Mouse (Mus musculus) hindbrain, embryonic 10.5 days (tissue): Measurements from ENCODE around the gene Sf3a3. TPM values are rescaled to one million over a fixed set of nuclear protein-coding genes. Genes with fewer than 3 reads are reported as not detected.
A peak's percentile ranks its signal among the peaks of the same experiment; 100 is the strongest.

Source experiments
- DNase-seq: peaks from one replicate; pipeline ENCODE4 v3.0.0-alpha.2; 2017; ENCODE audit warnings: low spot score
- H3K27ac ChIP-seq: fragments of 300-500 bp; sonication (generic); 2 replicates; pipeline ENCODE4 v1.5.1; 2016; ENCODE audit warnings: mild to moderate bottlenecking, moderate library complexity
- H3K27me3 ChIP-seq: fragments of 300-500 bp; sonication (generic); 2 replicates; pipeline ENCODE4 v1.6.1; 2016; ENCODE audit warnings: mild to moderate bottlenecking; ENCODE audit not compliant: poor library complexity, insufficient read depth, severe bottlenecking
- H3K36me3 ChIP-seq: fragments of 300-500 bp; sonication (generic); 2 replicates; pipeline ENCODE4 v1.6.1; 2016; ENCODE audit warnings: mild to moderate bottlenecking, moderate library complexity
- H3K4me1 ChIP-seq: fragments of 300-500 bp; sonication (generic); replicated peaks from 2 replicates; pipeline ENCODE4 v1.6.1; 2016; ENCODE audit warnings: mild to moderate bottlenecking
- H3K4me3 ChIP-seq: fragments of 300-500 bp; sonication (generic); 2 replicates; pipeline ENCODE4 v1.5.1; 2016; ENCODE audit warnings: mild to moderate bottlenecking, moderate library complexity
- H3K9me3 ChIP-seq: fragments of 300-500 bp; sonication (generic); 2 replicates; pipeline ENCODE4 v1.6.1; 2016; ENCODE audit warnings: mild to moderate bottlenecking, moderate library complexity
- WGBS: fragments of 180-500 bp; shearing (Covaris S2); methylation state at CpG from one replicate; pipeline ENCODE4 v1.1.7; 2016; 5-methylcytosine and 5-hydroxymethylcytosine counted together
- polyA plus RNA-seq: library from polyadenylated mRNA; unstranded; fragments of >200 nt; fragmentation: Nextera tagmentation; extraction: Ambion mirVana; gene quantifications from 2 replicates; pipeline ENCODE4 v1.2.1, GENCODE M21; 2016

The Sf3a3 gene
- 221 and 243 TPM in 2 replicates for polyA plus RNA-seq

GRCm38 (mm10) chr4:124714545-124715481 lies at the start of gene Sf3a3:
Gene Sf3a3 (plus strand): TSS chr4:124714776.
- Histone ChIP-seq H3K27ac (peak within 1 kb of the TSS; percentile 90), H3K36me3 (peaks cover 42% of the 10 kb centered on the region), H3K27me3 (peaks cover 2% of the 10 kb centered on the region), H3K4me1 (peaks cover 31% of the 10 kb centered on the region), H3K9me3 (no peaks in the 10 kb centered on the region), H3K4me3 (peak within 1 kb of the TSS; percentile 94)
- peak; percentile 96 for DNase-seq
- WGBS: under 1% methylated on average over 57 of the region's 57 CpGs

DNA sequence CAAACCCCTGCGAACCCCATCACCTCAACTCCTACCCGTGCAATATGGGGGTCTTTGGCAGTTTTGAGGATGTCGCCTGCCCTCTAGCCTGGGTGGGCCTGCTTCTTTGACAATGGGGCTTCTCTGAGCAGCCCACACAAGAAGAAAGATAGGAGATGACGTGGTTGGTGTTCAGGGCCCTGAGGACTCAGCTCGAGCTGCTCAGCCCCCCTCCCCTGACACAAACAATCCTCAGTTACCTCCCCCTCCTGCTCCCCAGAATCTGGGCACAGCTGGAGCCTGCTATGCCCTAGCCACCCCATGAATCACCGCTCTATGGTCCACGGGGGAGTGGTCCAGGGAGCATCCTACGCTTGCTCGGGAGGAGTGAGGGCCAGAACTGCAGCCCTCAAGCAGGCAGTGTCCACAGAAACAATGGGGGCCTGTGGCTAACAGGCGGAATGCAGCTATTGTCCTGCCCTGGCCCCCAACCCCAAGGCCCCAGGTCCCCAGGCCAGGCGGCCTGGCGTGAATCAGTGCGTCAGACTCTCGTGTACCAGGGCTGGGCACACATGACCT lies 47.0 kb upstream of the Sf3a3 start:
- peaks cover 97% of the 10 kb centered on the region for H3K27me3 ChIP-seq
- peak overlapping the region; percentile 81 for H3K27ac ChIP-seq
- peaks cover 65% of the 10 kb centered on the region for H3K4me1 ChIP-seq
- no peaks in the 10 kb centered on the region for H3K9me3 ChIP-seq
- H3K36me3 ChIP-seq: no peaks in the 10 kb centered on the region
- no peak for DNase-seq
- WGBS: 17% methylated on average over 14 of the region's 14 CpGs
- peak overlapping the region; percentile 29 for H3K4me3 ChIP-seq

DNA sequence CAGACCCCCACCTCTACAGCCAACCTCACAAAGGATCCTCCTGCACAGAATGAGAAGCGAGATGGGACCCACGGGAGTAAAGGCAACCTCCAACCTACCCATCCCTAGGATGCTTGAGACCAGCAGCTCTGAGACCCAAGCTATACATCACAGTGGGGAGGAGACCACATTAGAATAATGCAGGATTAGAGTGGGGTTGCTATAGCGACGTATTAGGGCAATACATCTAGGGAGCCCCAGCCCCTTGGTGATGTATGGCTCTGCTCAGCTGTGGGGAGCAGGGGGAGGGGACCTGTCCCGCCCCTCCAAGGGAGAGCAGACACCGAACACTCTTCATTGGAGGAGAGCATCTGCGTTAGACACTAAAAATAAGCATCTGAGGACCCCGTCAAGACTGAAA lies 46.5 kb upstream of the Sf3a3 start:
- WGBS: 8% methylated on average over 8 of the region's 8 CpGs
- no peaks in the 10 kb centered on the region for H3K9me3 ChIP-seq
- peaks cover 97% of the 10 kb centered on the region for H3K27me3 ChIP-seq
- H3K4me1 ChIP-seq: peaks cover 66% of the 10 kb centered on the region
- DNase-seq: no peak
- H3K27ac ChIP-seq: peak overlapping the region; percentile 81
- peak overlapping the region; percentile 29; the same call in 1 of the 2 replicates for H3K4me3 ChIP-seq
- no peaks in the 10 kb centered on the region for H3K36me3 ChIP-seq

- no peak for DNase-seq
- no peaks in the 10 kb centered on the region for H3K9me3 ChIP-seq
- no peak overlapping the region for H3K27ac ChIP-seq
- no peak overlapping the region for H3K4me3 ChIP-seq
- WGBS: 57% methylated on average over 8 of the region's 8 CpGs
- peaks cover 68% of the 10 kb centered on the region for H3K4me1 ChIP-seq
- H3K27me3 ChIP-seq: peaks cover 90% of the 10 kb centered on the region
- no peaks in the 10 kb centered on the region for H3K36me3 ChIP-seq
Observed at GRCm38 (mm10) chr4:124670232-124670631, 44.3 kb upstream of the Sf3a3 start.

DNA sequence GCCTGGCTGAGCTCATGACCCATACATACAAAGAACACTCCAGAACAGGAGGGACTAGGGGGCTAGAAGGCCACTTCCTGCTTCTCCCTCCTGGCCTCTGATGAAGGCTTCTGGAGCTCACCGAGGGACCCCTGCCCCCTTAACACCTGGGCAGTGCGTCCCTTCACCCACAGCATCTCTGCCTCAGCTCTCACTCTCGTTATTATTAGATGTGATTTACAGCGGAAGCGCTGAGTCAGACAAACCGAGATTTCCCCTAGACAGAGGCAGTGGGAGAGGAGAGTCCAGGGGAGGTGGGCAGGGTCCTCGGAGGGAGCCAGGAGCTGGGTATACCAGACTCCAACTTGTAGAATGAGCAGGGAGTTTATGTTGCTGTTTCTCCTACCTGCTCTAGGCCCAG lies 43.0 kb upstream of the Sf3a3 start:
- H3K27me3 ChIP-seq: peaks cover 76% of the 10 kb centered on the region
- H3K36me3 ChIP-seq: peaks cover 5% of the 10 kb centered on the region
- no peak for DNase-seq
- peak overlapping the region; percentile 43 for H3K4me3 ChIP-seq
- WGBS: 33% methylated on average over 7 of the region's 7 CpGs
- peak overlapping the region; percentile 68 for H3K27ac ChIP-seq
- H3K9me3 ChIP-seq: no peaks in the 10 kb centered on the region
- H3K4me1 ChIP-seq: peaks cover 68% of the 10 kb centered on the region

GRCm38 (mm10) chr4:124672347-124673320 lies 41.9 kb upstream of the Sf3a3 start:
- H3K27me3 ChIP-seq: peaks cover 66% of the 10 kb centered on the region
- peaks cover 15% of the 10 kb centered on the region for H3K36me3 ChIP-seq
- H3K4me3 ChIP-seq: peak overlapping the region; percentile 43
- WGBS: 3% methylated on average over 30 of the region's 31 CpGs
- DNase-seq: peak; percentile 53
- no peaks in the 10 kb centered on the region for H3K9me3 ChIP-seq
- peak overlapping the region; percentile 68 for H3K27ac ChIP-seq
- peaks cover 60% of the 10 kb centered on the region for H3K4me1 ChIP-seq

DNA sequence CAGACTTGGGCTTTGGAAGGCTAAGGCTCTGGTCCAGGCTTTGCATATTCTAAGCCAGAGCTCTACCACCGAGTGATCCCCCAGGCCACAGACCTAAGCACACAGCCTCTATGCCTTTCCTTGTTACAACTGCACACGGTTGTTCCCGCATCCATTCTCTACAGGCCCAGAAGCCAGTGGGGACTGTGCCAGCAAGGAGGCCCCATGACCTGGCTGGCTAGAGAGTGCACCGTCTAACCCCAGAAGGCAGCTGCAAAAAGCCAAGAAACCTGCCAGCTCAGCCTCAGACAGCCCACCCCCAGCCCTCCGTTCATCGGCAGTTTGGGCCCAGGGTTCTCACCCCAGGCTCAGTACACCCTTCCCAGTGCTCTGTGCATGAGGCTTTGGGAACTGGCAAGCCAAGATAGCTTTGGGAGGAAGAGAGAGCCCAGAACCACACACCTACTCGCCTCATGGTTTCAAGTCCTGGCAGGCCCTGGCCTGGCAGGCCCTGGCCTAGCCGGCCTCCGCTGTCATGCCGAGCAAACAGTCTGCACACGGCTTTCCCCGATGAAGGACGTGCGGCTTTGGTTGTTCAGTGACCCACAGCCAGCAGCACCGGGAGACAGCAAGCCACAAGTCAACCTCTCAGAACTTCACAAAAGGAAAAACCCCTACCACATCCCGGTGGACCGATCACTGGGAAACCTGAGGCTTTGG lies 40.1 kb upstream of the Sf3a3 start:
- 45% methylated on average over 17 of the region's 17 CpGs for WGBS
- no peaks in the 10 kb centered on the region for H3K9me3 ChIP-seq
- DNase-seq: no peak
- peak overlapping the region; percentile 73 for H3K27ac ChIP-seq
- no peak overlapping the region for H3K4me3 ChIP-seq
- H3K36me3 ChIP-seq: peaks cover 34% of the 10 kb centered on the region
- H3K27me3 ChIP-seq: peaks cover 47% of the 10 kb centered on the region
- peaks cover 47% of the 10 kb centered on the region for H3K4me1 ChIP-seq

GRCm38 (mm10) chr4:124675037-124675436 lies 39.5 kb upstream of the Sf3a3 start:
- peaks cover 45% of the 10 kb centered on the region for H3K27me3 ChIP-seq
- no peaks in the 10 kb centered on the region for H3K9me3 ChIP-seq
- H3K27ac ChIP-seq: peak overlapping the region; percentile 73; the same call in 1 of the 2 replicates
- DNase-seq: peak; percentile 68
- H3K4me3 ChIP-seq: no peak overlapping the region
- peaks cover 39% of the 10 kb centered on the region for H3K36me3 ChIP-seq
- peaks cover 47% of the 10 kb centered on the region for H3K4me1 ChIP-seq
- WGBS: under 1% methylated on average over 4 of the region's 4 CpGs

- WGBS: 84% methylated on average over 6 of the region's 6 CpGs
Observed at GRCm38 (mm10) chr4:124675958-124676357, 38.6 kb upstream of the Sf3a3 start.

DNA sequence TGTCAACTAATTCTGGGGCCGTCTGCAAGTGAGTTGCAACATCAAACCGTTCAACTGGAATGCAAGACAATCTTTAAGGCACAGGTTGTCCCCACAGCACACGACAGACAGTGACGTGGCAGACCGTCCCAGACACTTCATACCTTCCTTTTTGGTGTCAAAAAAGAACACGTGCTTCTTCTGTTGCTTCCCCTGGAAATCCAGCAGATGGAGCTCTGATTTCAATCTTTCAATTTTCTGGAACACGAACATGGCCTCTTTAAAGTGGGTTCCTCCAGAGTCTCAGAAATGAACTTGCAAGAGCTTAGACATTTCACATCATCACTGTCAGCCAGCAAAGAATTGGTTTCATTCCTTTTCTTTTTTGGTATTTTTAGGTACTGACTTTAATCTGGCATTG lies 32.3 kb upstream of the Sf3a3 start:
- no peaks in the 10 kb centered on the region for H3K4me1 ChIP-seq
- H3K27me3 ChIP-seq: no peaks in the 10 kb centered on the region
- H3K27ac ChIP-seq: no peak overlapping the region
- DNase-seq: no peak
- peaks cover 92% of the 10 kb centered on the region for H3K36me3 ChIP-seq
- H3K4me3 ChIP-seq: no peak overlapping the region
- WGBS: 69% methylated on average over 7 of the region's 7 CpGs
- no peaks in the 10 kb centered on the region for H3K9me3 ChIP-seq

More at GRCm38 (mm10) chr4:124675958-124676357, 38.6 kb upstream of the Sf3a3 start:
- no peak for DNase-seq
- H3K9me3 ChIP-seq: no peaks in the 10 kb centered on the region
- H3K27me3 ChIP-seq: peaks cover 36% of the 10 kb centered on the region
- no peak overlapping the region for H3K27ac ChIP-seq
- H3K4me3 ChIP-seq: no peak overlapping the region
- H3K36me3 ChIP-seq: peaks cover 48% of the 10 kb centered on the region
- H3K4me1 ChIP-seq: peaks cover 38% of the 10 kb centered on the region

DNA sequence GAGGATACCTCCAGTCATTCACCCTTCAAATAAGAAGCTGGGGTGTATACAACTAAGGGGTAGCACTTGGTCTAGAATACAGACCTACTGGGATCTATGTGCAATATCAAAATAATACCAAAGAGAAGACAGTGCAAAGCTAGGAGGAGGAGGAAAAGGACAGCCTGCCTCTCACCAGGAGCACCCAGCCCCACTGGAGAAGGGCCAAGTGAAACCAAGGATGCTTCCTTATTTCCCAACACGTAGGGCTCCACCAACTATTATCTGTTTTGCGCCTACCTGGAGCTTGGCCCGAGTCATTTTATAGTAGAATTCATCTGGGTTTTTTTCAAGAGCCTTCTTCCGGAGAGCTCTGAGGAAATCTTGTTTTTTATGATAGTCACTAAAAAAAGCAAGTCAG lies 31.1 kb upstream of the Sf3a3 start:
- no peaks in the 10 kb centered on the region for H3K27me3 ChIP-seq
- 90% methylated on average over 4 of the region's 4 CpGs for WGBS
- no peak for DNase-seq
- no peak overlapping the region for H3K4me3 ChIP-seq
- no peaks in the 10 kb centered on the region for H3K9me3 ChIP-seq
- no peaks in the 10 kb centered on the region for H3K4me1 ChIP-seq
- peaks cover 92% of the 10 kb centered on the region for H3K36me3 ChIP-seq
- H3K27ac ChIP-seq: no peak overlapping the region

GRCm38 (mm10) chr4:124685004-124685403 lies 29.6 kb upstream of the Sf3a3 start:
- DNase-seq: no peak
- H3K4me3 ChIP-seq: no peak overlapping the region
- 82% methylated on average over 4 of the region's 4 CpGs for WGBS
- H3K36me3 ChIP-seq: peaks cover 89% of the 10 kb centered on the region
- no peaks in the 10 kb centered on the region for H3K27me3 ChIP-seq
- no peak overlapping the region for H3K27ac ChIP-seq
- H3K9me3 ChIP-seq: no peaks in the 10 kb centered on the region
- no peaks in the 10 kb centered on the region for H3K4me1 ChIP-seq
